Mouse (Mus musculus) ES-CJ7 (cell line): ENCODE measurements at regions not wholly inside any gene's neighbourhood (a gene's known extent, or its start where the extent isn't known, plus 50 kb on each side); places are given as distances from the start of the nearest gene placed in this dataset.
A peak's percentile ranks its signal among the peaks of the same experiment; 100 is the strongest.

ENCODE experiments used
- DNase-seq: peaks from one replicate; pipeline ENCODE4 v3.0.0; 2011; ENCODE audit warnings: low read depth, low spot score

- no peak for DNase-seq
Observed at GRCm38 (mm10) chr2:128473241-128473954, 117.6 kb upstream of the Spdye4c start.

GRCm38 (mm10) chr2:128473997-128474396, 117.0 kb upstream of the Spdye4c start:
- DNase-seq = no peak

GRCm38 (mm10) chr2:128477242-128477641, 113.8 kb upstream of the Spdye4c start:
- no peak for DNase-seq

GRCm38 (mm10) chr2:128491217-128491877, 99.7 kb upstream of the Spdye4c start:
- no peak for DNase-seq

- DNase-seq = peak; percentile 19
Observed at GRCm38 (mm10) chr2:128493871-128494270, 97.1 kb upstream of the Spdye4c start.

GRCm38 (mm10) chr2:128497891-128498290, 93.1 kb upstream of the Spdye4c start:
- no peak for DNase-seq

- no peak for DNase-seq
Observed at GRCm38 (mm10) chr2:128498611-128499010, 92.4 kb upstream of the Spdye4c start.

- no peak for DNase-seq
Observed at GRCm38 (mm10) chr2:128499575-128500184, 91.3 kb upstream of the Spdye4c start.

GRCm38 (mm10) chr2:128502676-128503075, 88.3 kb upstream of the Spdye4c start:
- DNase-seq = no peak

GRCm38 (mm10) chr2:128503136-128503935, 87.7 kb upstream of the Spdye4c start:
- no peak for DNase-seq

GRCm38 (mm10) chr2:128507591-128508243, 83.3 kb upstream of the Spdye4c start:
- DNase-seq = no peak

GRCm38 (mm10) chr2:128508244-128508605, 82.8 kb upstream of the Spdye4c start:
- no peak for DNase-seq

- no peak for DNase-seq
Observed at GRCm38 (mm10) chr2:128511291-128511690, 79.7 kb upstream of the Spdye4c start.

- DNase-seq = no peak
Observed at GRCm38 (mm10) chr2:128512852-128513251, 78.2 kb upstream of the Spdye4c start.

- DNase-seq = no peak
Observed at GRCm38 (mm10) chr2:128514463-128515290, 76.3 kb upstream of the Spdye4c start.

- no peak for DNase-seq
Observed at GRCm38 (mm10) chr2:128515701-128516100, 75.3 kb upstream of the Spdye4c start.

- no peak for DNase-seq
Observed at GRCm38 (mm10) chr2:128516694-128517093, 74.3 kb upstream of the Spdye4c start.

GRCm38 (mm10) chr2:128518142-128518541, 72.9 kb upstream of the Spdye4c start:
- no peak for DNase-seq

- no peak for DNase-seq
Observed at GRCm38 (mm10) chr2:128521701-128522443, 69.1 kb upstream of the Spdye4c start.
